Mouse (Mus musculus) Patski (cell line): ENCODE results near the gene Ccdc51. TPM values are rescaled to one million over a fixed set of nuclear protein-coding genes. Genes with fewer than 3 reads are reported as not detected.
A peak's percentile ranks its signal among the peaks of the same experiment; 100 is the strongest.

Source experiments
- ATAC-seq: fragments of 100-300 bp; one replicate; pipeline ENCODE4 v1.8.0; 2021
- CTCF ChIA-PET: fragments of 350-600 bp; sonication (Branson Sonifier 250); formaldehyde crosslinking; loops from one replicate; lab custom pipeline; 2022; ENCODE audit warnings: inconsistent platforms; lab: Charles Lee
- POLR2A ChIA-PET: fragments of 350-600 bp; sonication (Branson Sonifier 250); formaldehyde crosslinking; loops from one replicate; lab custom pipeline; 2022; ENCODE audit warnings: antibody characterized with exemption, inconsistent platforms; lab: Charles Lee
- DNase-seq: peaks from one replicate; pipeline ENCODE4 v3.0.0-alpha.2; 2011; ENCODE audit warnings: low read depth, low spot score
- H3K27me3 ChIP-seq: fragments of 371-371 bp; one replicate; pipeline ENCODE4 v1.5.1; 2021
- CTCF ChIP-seq: fragments of 100-300 bp; IDR thresholded peaks from one replicate; pipeline ENCODE4 v1.5.1; 2021
- in situ Hi-C: fragments of 300-500 bp; cut with MboI; formaldehyde crosslinking; loops from 3 replicates; pipeline ENCODE4 v1.11.1; 2018; ENCODE audit warnings: low pct_unique_long_range_greater_than_20kb, mixed read lengths
- polyA plus RNA-seq: library from polyadenylated mRNA; unstranded; gene quantifications from one replicate; pipeline ENCODE4 v1.2.3, GENCODE M21; 2021

Gene Ccdc51
- polyA plus RNA-seq, 1 experiment from 2014 or later = 8.4 TPM

GRCm38 (mm10) chr9:109057543-109057942, 24.8 kb upstream of the Ccdc51 start:
- no peak for TF ChIP-seq CTCF
- ATAC-seq (no peak), DNase-seq (no peak)
- ChIA-PET POLR2A (interaction anchor here (1.1 kb wide), 1 partner anchor 46 kb away, joined by 3 read pairs; no protein-coding TSS in a partner anchor), CTCF (no interaction called here)
- in situ Hi-C loops = no loop called here
- H3K27me3 ChIP-seq = no peaks in the 10 kb centered on the region

DNA sequence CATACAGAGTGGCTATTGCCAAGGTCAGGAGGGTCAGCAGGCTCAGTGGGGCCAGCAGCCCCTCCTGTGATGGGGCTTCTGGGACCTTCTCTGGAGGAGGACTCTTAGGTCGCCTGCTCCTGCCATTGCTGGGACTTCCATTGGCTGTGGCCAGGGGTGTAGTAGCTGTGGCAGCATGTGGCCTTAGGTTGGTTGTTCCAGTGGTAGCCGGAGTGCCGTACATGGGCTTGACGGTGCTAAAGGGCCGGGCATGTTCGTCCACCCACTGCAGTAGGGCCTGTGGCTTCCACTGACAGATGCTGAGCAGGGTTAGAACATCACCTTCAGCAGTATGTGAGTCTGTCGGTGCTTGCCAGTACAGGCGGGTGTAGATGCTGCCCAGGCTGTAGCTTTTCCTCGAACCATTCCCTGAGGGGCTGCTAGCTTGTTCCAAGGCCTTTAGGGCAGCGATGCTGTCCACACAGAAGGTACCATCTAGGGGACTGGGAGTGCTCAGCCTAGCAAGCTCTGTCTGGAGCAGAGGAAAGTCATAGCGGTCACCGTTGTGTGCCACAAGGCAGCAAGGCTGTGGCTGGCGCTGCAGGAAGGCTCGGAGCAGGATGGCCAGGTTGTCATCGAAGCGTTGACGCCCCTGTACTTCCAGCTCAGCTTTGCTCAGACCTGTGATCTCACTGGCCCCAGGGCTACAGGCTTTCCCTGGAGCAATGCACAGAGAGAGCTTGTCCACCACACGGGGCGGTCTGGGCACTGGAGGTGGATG, 24.1 kb upstream of the Ccdc51 start:
- in situ Hi-C loops = no loop called here
- no peak for TF ChIP-seq CTCF

GRCm38 (mm10) chr9:109059136-109059903, 23.0 kb upstream of the Ccdc51 start, which contains the start of gene Trex1:
Trex1 (minus strand) TSS chr9:109059734.
- H3K27me3 ChIP-seq = no peaks in the 10 kb centered on the region
- ATAC-seq (peak; percentile 94), DNase-seq (peak; percentile 86)
- CTCF ChIA-PET = interaction anchor here (1.0 to 3.4 kb wide), 7 partner anchors 9 to 57 kb away, joined by 3 to 16 read pairs (median 6); partner anchors contain the start of gene Atrip
- no peak for TF ChIP-seq CTCF
- POLR2A ChIA-PET = interaction anchor here (0.7 to 1.7 kb wide), 4 partner anchors 10 to 23 kb away, joined by 3 to 4 read pairs (median 3); no protein-coding TSS in a partner anchor
- in situ Hi-C loops = no loop called here

More for the DNA sequence above, 24.1 kb upstream of the Ccdc51 start:
- DNase-seq = no peak
- ChIA-PET POLR2A (interaction anchor here (1.0 to 1.1 kb wide), 2 partner anchors 12 to 47 kb away, joined by 3 read pairs; no protein-coding TSS in a partner anchor), CTCF (interaction anchor here (1.5 to 3.4 kb wide), 4 partner anchors 14 to 54 kb away, joined by 5 to 16 read pairs (median 6); partner anchors contain the start of gene Atrip)
- H3K27me3 ChIP-seq = no peaks in the 10 kb centered on the region
- ATAC-seq = no peak

GRCm38 (mm10) chr9:109060184-109060897, 22.0 kb upstream of the Ccdc51 start:
- ChIA-PET CTCF (interaction anchor here (1.0 to 3.4 kb wide), 6 partner anchors 8 to 58 kb away, joined by 3 to 16 read pairs (median 8); partner anchors contain the start of gene Atrip), POLR2A (interaction anchor here (1.2 to 1.7 kb wide), 2 partner anchors 9 to 14 kb away, joined by 3 to 4 read pairs; no protein-coding TSS in a partner anchor)
- DNase-seq (no peak), ATAC-seq (no peak)
- H3K27me3 ChIP-seq = no peaks in the 10 kb centered on the region
- no peak for TF ChIP-seq CTCF
- in situ Hi-C loops = no loop called here

DNA sequence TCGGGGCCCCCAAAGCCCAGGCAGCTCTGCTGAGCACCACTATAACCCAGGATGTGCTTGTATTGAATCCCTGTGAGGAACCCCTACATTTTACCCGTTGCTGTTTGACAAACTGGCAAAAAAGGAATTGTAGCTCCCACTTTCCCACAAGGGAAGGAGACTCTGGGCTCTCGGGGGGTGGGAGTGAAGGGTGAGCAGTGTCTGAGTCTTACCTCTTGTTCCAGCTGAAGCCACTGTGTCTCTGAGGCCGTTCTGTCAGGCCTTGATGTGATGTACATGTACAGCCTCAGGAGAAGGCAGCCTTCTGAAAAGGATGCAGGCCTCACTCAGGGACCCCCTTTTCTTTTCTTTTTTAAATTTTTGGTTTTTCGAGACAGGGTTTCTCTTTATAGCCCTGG, 21.4 kb upstream of the Ccdc51 start:
- no peak for DNase-seq
- no peaks in the 10 kb centered on the region for H3K27me3 ChIP-seq
- in situ Hi-C loops = no loop called here
- ChIA-PET POLR2A (no interaction called here), CTCF (interaction anchor here (1.1 to 3.4 kb wide), 3 partner anchors 9 to 15 kb away, joined by 3 to 16 read pairs (median 10); partner anchors contain the start of gene Atrip)
- ATAC-seq = no peak
- no peak for TF ChIP-seq CTCF

GRCm38 (mm10) chr9:109068095-109068735, 14.1 kb upstream of the Ccdc51 start:
- DNase-seq (no peak), ATAC-seq (no peak)
- CTCF ChIA-PET = interaction anchor here (0.7 to 3.0 kb wide), 6 partner anchors 8 to 76 kb away, joined by 3 to 14 read pairs (median 6); partner anchors contain the start of genes Ccdc51, Tma7 and Trex1
- TF ChIP-seq CTCF = no peak
- POLR2A ChIA-PET = interaction anchor here (0.8 to 1.6 kb wide), 2 partner anchors 8 to 45 kb away, joined by 3 to 4 read pairs; partner anchors contain the start of gene Trex1
- in situ Hi-C loops = no loop called here
- no peaks in the 10 kb centered on the region for H3K27me3 ChIP-seq

DNA sequence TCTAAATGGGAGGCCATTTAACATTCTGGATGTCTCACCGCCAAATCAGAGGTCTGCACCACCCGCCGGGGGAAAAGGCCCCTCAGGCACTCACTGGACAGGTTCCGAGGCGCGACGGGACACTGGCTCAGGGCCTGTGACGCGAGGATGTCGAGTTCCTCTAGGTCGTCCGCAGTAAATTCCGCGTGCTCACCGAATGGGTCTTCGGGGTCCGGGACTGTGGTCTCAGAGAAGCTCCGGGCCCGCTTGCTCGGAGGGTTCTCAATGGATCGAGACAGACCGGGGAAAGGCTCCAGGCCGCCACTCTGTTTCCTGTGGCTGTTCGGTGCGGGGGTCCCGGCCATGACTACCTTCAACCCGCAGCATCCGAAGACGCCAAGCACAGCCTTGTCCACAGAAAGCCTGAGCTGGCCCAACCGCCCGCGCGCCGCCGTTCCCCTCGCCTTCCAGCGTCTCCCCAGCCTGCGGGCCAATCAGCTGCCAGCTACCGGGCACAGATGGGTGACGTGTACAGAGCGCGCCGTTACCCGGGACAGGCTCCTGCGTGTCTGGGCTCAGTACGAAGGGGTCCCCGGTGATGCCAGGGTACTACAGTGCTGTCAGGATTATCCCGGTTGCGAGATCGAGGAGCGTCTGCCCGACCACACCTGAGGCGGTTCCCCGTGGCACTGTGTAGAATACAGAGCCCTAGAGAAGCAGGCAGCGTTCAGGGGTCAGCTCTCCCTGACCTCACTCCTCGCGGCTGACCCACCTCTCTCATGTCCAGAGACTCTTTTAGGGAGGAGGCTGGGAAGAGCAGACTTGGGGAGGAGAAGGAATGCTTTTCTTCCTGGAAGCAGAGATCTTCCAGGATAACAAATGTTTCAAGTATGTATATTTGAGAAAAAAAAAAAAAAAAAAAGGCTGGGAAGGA, 8.4 kb upstream of the Ccdc51 start, which contains the start of gene Atrip:
Gene Atrip (minus strand): TSS at position 464 of the 913 bp plus-strand sequence.
- H3K27me3 ChIP-seq = no peaks in the 10 kb centered on the region
- DNase-seq (no peak), ATAC-seq (peak; percentile 97)
- CTCF ChIA-PET = interaction anchor here (1.0 to 4.1 kb wide), 4 partner anchors 10 to 28 kb away, joined by 3 to 16 read pairs (median 5); partner anchors contain the start of gene Trex1
- POLR2A ChIA-PET = interaction anchor here (0.6 to 1.8 kb wide), 3 partner anchors 8 to 1005 kb away, joined by 3 to 7 read pairs (median 5); partner anchors contain the start of genes Ccdc51 and Tma7
- TF ChIP-seq CTCF = no peak
- in situ Hi-C loops = loop anchor here (5.0 kb wide), 1 partner anchor 62 kb away; no protein-coding TSS in a partner anchor

DNA sequence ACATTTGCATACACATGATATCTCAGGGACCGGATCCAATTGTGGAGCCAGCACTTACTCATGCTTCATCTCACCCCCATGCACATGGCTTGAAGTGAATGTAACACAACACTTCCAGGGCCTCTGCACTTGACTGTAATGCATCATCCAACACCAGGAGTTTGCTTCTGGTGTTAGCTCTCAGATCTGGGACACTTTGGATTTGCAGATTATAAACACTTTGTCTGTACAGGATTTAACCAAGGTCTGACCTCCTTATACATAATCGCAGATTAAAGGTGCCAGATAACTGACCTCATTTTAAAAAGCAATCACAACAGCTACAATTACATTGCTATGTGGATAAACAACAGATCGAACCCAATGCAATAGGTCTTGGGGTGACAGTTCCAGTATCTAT, 1.8 kb upstream of the Ccdc51 start:
- POLR2A ChIA-PET = no interaction called here
- CTCF ChIA-PET = interaction anchor here (2.9 kb wide), 1 partner anchor 12 kb away, joined by 6 read pairs; no protein-coding TSS in a partner anchor
- in situ Hi-C loops = no loop called here

More for the DNA sequence above, 1.8 kb upstream of the Ccdc51 start:
- ATAC-seq = no peak
- TF ChIP-seq CTCF = no peak
- no peaks in the 10 kb centered on the region for H3K27me3 ChIP-seq
- DNase-seq = no peak
